Mouse (Mus musculus): ENCODE data around the gene Aimp2. TPM values are rescaled to one million over a fixed set of nuclear protein-coding genes. Genes with fewer than 3 reads are reported as not detected.

The Aimp2 gene
- polyA plus RNA-seq, 1 experiment from 2014 or later: 83.2 TPM

DNA sequence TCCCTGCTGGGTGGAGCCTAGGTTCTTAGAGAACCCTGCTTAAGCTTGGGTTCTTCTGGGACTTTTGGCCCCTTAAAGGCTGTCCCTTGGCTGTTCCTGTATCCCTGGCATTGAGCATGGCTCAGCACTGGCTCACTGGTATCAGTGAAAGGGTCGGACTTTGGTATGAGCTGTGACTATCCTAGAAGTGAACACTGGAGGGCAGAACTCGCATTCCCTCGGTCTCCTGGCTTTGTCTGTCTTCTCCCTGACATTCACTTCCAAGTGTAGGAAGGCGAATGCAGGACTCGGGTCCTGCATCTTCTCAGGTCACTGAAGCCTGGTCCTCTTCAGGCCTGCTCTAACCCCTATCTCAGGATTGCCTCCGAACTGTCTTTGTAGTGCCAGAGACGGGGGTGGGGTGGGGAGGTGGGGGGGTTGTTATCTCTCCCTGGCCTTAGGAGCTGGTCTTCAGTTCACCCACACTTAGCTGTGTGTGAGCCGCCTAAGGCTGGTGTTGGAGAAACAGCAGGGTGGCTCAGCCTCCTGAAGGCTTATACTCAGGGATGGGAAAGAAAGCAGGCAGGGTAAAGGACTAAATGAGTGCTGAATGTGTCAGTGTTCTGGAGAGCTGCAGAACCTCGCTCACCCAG lies 17.3 kb downstream of the Aimp2 start:
- 78% methylated on average over 9 of the region's 9 CpGs for WGBS
- no peaks in the 10 kb centered on the region for H3K4me1 ChIP-seq (replicated peaks)
- H3K4me3 ChIP-seq: no peak overlapping the region
- ATAC-seq (ENCODE audit: low FRiP score): no peak
- H3K36me3 ChIP-seq: peaks cover 91% of the 10 kb centered on the region
- H3K27ac ChIP-seq: no peak overlapping the region
- no peaks in the 10 kb centered on the region for H3K9me3 ChIP-seq
- no peaks in the 10 kb centered on the region for H3K27me3 ChIP-seq
- H3K9ac ChIP-seq: no peak overlapping the region
- no peak overlapping the region for H3K4me2 ChIP-seq

DNA sequence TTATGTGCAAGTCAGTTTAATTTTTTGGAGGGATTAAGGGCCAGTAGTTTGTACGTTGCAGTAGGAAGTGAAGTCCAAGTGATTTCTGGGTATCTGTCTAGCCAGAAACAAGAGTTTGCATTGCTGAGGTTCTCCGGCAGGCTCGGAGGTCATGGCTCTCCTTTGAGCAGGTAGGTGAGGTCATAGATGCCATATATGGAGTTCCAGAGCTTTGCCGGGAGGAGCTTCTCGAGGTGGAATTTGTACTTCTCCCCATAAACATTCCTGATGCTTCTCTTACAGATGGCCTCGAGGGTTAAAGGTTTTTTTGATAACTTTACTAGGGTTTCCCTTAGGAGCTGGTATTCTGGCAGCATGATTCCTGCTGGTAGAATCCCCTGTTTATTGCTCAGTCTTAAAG lies 18.9 kb downstream of the Aimp2 start:
- Histone ChIP-seq H3K27ac (no peak overlapping the region), H3K9me3 (no peaks in the 10 kb centered on the region), H3K4me3 (no peak overlapping the region), H3K4me2 (no peak overlapping the region), H3K9ac (no peak overlapping the region), H3K27me3 (no peaks in the 10 kb centered on the region), H3K4me1 (replicated peaks) (no peaks in the 10 kb centered on the region), H3K36me3 (peaks cover 95% of the 10 kb centered on the region)
- 92% methylated on average over 6 of the region's 6 CpGs for WGBS
- no peak for ATAC-seq (ENCODE audit: low FRiP score)

DNA sequence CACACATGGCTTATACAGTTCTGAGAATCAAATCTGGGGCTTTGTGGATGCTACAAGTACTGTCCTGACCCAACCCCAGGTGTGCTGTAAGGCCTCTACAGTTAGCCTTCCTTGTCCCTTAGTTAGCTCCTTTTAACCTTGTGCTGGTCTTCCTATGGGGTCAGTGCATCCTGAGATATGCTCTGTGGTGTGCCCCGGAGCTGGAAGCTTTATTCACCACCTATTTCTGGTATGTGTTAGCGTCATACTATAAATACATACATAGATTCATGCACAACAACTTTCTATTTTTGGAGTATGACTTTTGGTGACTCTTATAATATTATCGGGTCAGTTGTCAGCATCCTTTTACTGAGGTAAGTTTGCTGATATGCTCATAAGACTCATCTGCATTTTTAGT lies 24.4 kb downstream of the Aimp2 start:
- Histone ChIP-seq H3K27ac (no peak overlapping the region), H3K4me3 (no peak overlapping the region), H3K4me1 (replicated peaks) (no peaks in the 10 kb centered on the region), H3K9me3 (no peaks in the 10 kb centered on the region), H3K36me3 (peaks cover 99% of the 10 kb centered on the region), H3K4me2 (no peak overlapping the region), H3K9ac (no peak overlapping the region), H3K27me3 (no peaks in the 10 kb centered on the region)
- 97% methylated on average over 3 of the region's 3 CpGs for WGBS
- no peak for ATAC-seq (ENCODE audit: low FRiP score)

DNA sequence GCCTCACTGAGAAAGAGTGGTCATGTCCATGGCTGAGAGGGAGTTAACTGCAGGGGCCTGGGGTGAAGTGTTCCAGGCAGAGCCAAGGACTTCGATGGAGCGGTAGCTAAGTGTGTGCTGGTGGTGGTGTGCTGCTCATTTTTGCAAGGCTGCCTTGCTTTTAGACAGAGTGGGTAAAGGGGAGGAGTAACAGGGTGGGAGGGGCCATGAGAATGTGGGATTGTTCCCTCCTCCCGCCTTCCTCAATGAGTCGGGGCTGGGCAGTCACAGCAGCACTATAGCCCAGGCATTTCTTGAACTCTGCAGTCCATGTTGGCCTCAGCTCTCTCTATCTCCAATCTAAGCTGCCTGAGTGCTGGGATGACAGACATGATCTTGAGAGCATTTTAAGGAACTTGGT lies 35.1 kb downstream of the Aimp2 start:
- Histone ChIP-seq H3K4me3 (no peak overlapping the region), H3K36me3 (peaks cover 77% of the 10 kb centered on the region), H3K4me1 (replicated peaks) (no peaks in the 10 kb centered on the region), H3K9me3 (no peaks in the 10 kb centered on the region), H3K4me2 (no peak overlapping the region), H3K9ac (no peak overlapping the region), H3K27ac (no peak overlapping the region), H3K27me3 (no peaks in the 10 kb centered on the region)
- WGBS: 71% methylated on average over 4 of the region's 4 CpGs
- ATAC-seq (ENCODE audit: low FRiP score): no peak

DNA sequence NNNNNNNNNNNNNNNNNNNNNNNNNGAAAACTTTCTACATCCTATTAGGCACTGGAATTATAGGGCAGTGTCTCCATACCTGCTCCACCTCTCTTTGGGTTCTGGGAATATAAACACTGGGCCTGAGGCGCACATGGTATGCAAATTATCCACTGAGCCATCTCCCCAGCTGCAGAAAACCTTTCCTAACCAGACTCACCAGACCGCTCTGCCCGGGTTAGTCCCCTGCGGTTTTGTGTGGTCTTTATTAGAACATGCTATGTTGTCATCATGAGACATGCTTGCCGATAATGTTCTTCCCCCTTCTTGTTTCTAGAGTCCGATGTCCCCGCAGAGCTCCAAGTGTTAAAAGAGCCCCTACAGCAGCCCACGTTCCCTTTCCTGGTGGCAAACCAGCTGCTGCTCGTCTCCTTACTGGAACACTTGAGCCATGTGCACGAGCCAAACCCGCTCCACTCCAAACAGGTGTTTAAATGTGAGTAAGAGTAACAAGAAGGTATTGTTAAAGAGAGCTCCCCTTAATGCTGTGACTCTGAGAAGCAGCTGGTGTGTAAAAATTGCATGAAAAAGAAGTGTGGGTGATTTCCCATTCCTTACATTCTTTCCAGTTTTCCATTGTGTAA lies 38.0 kb downstream of the Aimp2 start:
- no peak overlapping the region for H3K27ac ChIP-seq
- no peak overlapping the region for H3K4me2 ChIP-seq
- no peak for ATAC-seq (ENCODE audit: low FRiP score)
- 91% methylated on average over 11 of the region's 11 CpGs for WGBS
- no peaks in the 10 kb centered on the region for H3K4me1 ChIP-seq (replicated peaks)
- H3K9me3 ChIP-seq: no peaks in the 10 kb centered on the region
- H3K36me3 ChIP-seq: peaks cover 49% of the 10 kb centered on the region
- no peaks in the 10 kb centered on the region for H3K27me3 ChIP-seq
- no peak overlapping the region for H3K4me3 ChIP-seq
- H3K9ac ChIP-seq: no peak overlapping the region

Other genes starting within 250 kb of the Aimp2 start
- gene Usp42, start 177.6 kb downstream of the Aimp2 start, polyA plus RNA-seq (2015; fragmentation: Nextera tagmentation; extraction: Ambion mirVana): 28.6 and 29.3 TPM in 2 replicates
- 45.5 and 50.3 TPM in 2 replicates for gene Eif2ak1, start 92.1 kb downstream of the Aimp2 start, polyA plus RNA-seq (2015; fragmentation: Nextera tagmentation; extraction: Ambion mirVana)
- gene Ankrd61, start 12.2 kb downstream of the Aimp2 start, polyA plus RNA-seq (2015; fragmentation: Nextera tagmentation; extraction: Ambion mirVana): 0.43 and 0.66 TPM in 2 replicates
- gene Pms2, start 117 bp upstream of the Aimp2 start, polyA plus RNA-seq (2015; fragmentation: Nextera tagmentation; extraction: Ambion mirVana): 26.8 and 33.1 TPM in 2 replicates
- gene Gm42421, start 18.3 kb upstream of the Aimp2 start, polyA plus RNA-seq (2015; fragmentation: Nextera tagmentation; extraction: Ambion mirVana): 1.9 and 2.4 TPM in 2 replicates
- gene Rsph10b, start 23.2 kb upstream of the Aimp2 start, polyA plus RNA-seq (2015; fragmentation: Nextera tagmentation; extraction: Ambion mirVana): 3.1 and 3.2 TPM in 2 replicates
- gene Ccz1, start 105.0 kb upstream of the Aimp2 start, polyA plus RNA-seq (2015; fragmentation: Nextera tagmentation; extraction: Ambion mirVana): 80.9 and 88.5 TPM in 2 replicates
- 0.70 TPM in 1 of 2 replicates, not detected in the other for gene Ocm, start 116.8 kb upstream of the Aimp2 start, polyA plus RNA-seq (2015; fragmentation: Nextera tagmentation; extraction: Ambion mirVana)
- gene Lmtk2, start 190.6 kb upstream of the Aimp2 start, polyA plus RNA-seq (2015; fragmentation: Nextera tagmentation; extraction: Ambion mirVana): 7.2 and 7.5 TPM in 2 replicates